Mouse (Mus musculus) left cerebral cortex, postnatal 10 days (tissue): ENCODE results near the gene Ooep. TPM values are rescaled to one million over a fixed set of nuclear protein-coding genes. Genes with fewer than 3 reads are reported as not detected.
A peak's percentile ranks its signal among the peaks of the same experiment; 100 is the strongest.
"Not testable (repeated sequence)": the region's sequence is repeated elsewhere in the genome, so short reads cannot be mapped to it uniquely, and the experiment has no call there.

Source experiments
- DNase-seq, 2 experiments: peaks; one replicate each; pipeline ENCODE4 v3.0.0; 2021 to 2022; ENCODE audit warnings: low spot score in 2 of 2, mixed read lengths in 1 of 2; ENCODE audit errors: extremely low spot score in 1 of 2
- intact Hi-C: fragments of 180-260 bp; cut with DNase I; formaldehyde crosslinking; loops from one replicate; pipeline ENCODE4 v1.15.1; 2025
- total RNA-seq, 2 experiments: library from RNA; stranded (reverse); gene quantifications; 2 replicates each; pipeline ENCODE4 v1.2.3; 2021

Gene Ooep
- total RNA-seq, 2 experiments from 2014 or later = 0.30 to 0.32 TPM

DNA sequence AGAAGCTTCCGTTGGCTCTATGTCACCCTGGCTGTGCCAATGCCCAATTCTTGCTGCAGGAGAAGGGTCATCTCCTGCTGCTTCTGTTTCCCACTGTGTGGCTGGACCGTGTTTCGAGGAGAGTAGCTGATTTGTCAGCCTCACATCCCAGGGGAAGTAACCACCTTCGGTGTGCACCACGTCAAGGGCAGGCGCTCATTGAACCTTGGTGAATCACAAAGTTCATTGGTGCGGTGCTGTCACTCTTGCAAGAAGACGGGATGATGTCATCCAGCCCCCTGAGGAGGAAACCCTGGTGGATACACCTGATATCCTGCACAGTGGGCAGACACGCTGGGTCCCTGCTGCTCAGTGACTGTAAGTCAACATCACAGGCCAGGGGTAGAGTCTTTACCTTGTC is 35.5 kb downstream of the Ooep start:
- DNase-seq, intact Hi-C loops: not testable (repeated sequence)

DNA sequence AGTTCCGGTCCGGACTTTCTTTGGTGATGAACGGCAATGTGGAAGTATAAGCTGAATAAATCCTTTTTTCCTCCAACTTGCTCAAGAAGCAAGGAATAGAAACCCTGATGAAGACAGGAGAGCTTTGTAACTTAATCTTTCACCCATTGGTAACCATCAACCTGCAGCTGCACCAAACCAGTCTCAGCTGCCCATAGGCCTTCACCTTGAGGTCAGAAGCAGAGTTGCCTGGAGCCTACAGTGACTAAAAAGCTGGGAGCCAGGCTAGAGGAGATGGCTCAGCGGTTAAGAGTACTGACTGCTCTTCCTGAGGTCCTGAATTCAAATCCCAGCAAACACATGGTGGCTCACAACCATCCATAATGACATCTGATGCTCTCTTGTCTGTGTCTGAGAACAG is 36.0 kb downstream of the Ooep start:
- intact Hi-C loops, DNase-seq: not testable (repeated sequence)

DNA sequence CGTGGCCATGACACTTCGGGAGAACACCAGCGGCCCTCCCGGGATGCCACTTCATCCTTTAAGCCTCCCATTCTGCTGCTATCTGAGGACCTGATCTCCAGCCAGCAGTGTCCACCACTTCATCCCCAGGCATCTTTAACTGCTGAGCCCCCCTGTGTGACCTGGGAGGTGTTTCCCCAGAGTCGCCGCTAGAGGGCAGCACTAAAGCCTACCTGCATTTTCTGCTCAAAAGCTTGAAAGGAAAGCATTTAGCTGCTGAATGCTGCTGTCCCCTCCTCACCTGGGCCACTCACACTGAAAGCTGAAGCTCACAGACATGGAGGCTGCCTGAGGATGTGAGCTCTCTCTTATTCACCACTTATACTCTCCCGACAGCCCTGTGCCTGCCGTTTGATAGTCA is 38.2 kb downstream of the Ooep start:
- intact Hi-C loops = not testable (repeated sequence)
- peak; percentile 3 to 32 for DNase-seq

DNA sequence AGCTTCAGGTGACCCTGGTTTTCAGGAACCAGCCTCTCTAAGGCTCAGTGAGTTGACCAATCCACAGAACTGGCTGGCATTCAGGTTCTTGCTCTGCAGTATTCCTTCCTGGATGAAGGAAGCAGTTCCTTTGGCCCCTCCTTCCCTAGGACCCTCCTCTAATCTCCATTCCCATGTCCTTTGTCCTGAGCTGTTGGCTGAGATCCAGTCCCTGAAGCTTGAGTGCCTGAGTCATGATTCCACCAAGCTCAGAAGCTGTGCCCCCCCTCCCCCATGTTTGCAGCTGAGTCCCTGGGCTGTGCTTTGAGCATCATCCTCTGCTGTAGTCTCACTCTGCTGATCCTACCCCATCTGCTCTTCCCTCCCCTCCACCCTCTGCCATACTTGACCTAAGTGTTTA is 41.5 kb downstream of the Ooep start:
- DNase-seq, intact Hi-C loops: not testable (repeated sequence)

DNA sequence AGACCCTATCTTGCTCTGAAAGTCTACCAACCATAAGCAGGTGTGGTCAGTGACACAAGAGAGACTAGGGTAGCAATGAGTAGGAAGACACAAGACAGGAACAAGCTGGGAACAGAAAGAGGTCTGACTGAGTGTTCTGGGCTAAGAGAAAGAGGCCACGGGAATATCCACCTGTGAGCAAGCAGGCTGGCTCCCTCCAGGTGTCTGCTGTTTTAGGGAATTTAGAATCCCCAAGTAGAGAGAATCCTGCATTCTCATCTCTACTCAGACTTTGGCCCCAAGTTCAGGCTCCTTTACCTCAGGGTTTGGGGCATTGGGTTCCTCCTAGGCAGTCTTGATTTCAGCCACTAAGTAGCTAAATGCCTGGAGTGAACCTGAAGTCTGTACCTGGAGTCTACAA is 51.2 kb downstream of the Ooep start, which contains the start of gene Omt2b:
TSS of gene Omt2b (plus strand) at position 301 of the 400 bp plus-strand sequence.
- intact Hi-C loops, DNase-seq: not testable (repeated sequence)

Other genes with a start within 250 kb of the Ooep start
- 10 to 100 TPM; 21.5 to 21.6 TPM for gene Gsta4, start 196.0 kb downstream of the Ooep start, total RNA-seq
- not detected for gene Gsta1, start 148.1 kb downstream of the Ooep start, total RNA-seq
- gene Gm3776, start 121.6 kb downstream of the Ooep start, total RNA-seq = not detected
- gene Gm10639, start 88.8 kb downstream of the Ooep start, total RNA-seq = not detected
- gene Omt2a, start 63.9 kb downstream of the Ooep start, total RNA-seq = not detected
- gene Omt2b, start 51.1 kb downstream of the Ooep start, total RNA-seq = not detected
- gene Gsta2, start 22.9 kb downstream of the Ooep start, total RNA-seq = not detected
- 1 to 10 TPM in 1 of 2 experiments, under 1 TPM in 1; 0.60 to 1.3 TPM for gene Dppa5a, start 10.5 kb downstream of the Ooep start, total RNA-seq
- not detected for gene Ddx43, start 17.1 kb upstream of the Ooep start, total RNA-seq
- gene Cgas, start 64.5 kb upstream of the Ooep start, total RNA-seq = under 1 TPM; 0.66 to 0.83 TPM
- gene Mto1, start 69.5 kb upstream of the Ooep start, total RNA-seq = 10 to 100 TPM; 21.1 to 21.2 TPM
- 1 to 10 TPM in 1 of 2 experiments, under 1 TPM in 1; 0.88 to 1.8 TPM for gene Gm17324, start 70.1 kb upstream of the Ooep start, total RNA-seq
- gene Eef1a1, start 110.4 kb upstream of the Ooep start, total RNA-seq = 1,000 to 10,000 TPM; 3,801 to 3,978 TPM
- gene Slc17a5, start 209.3 kb upstream of the Ooep start, total RNA-seq = 10 to 100 TPM; 14.5 to 17.3 TPM
- 1 to 10 TPM; 1.4 to 1.7 TPM for gene Cd109, start 236.8 kb upstream of the Ooep start, total RNA-seq